Mouse (Mus musculus): ENCODE measurements around the gene Nup133. TPM values are rescaled to one million over a fixed set of nuclear protein-coding genes. Genes with fewer than 3 reads are reported as not detected.

Nup133 gene
- polyA plus RNA-seq, 1 experiment from 2014 or later, result 44.7 TPM

- Histone ChIP-seq H3K27me3 (ENCODE audit: insufficient read depth, poor library complexity, severe bottlenecking) (peaks cover 2% of the 10 kb centered on the region; the same call in 1 of the 2 replicates), H3K4me1 (replicated peaks) (peaks cover 20% of the 10 kb centered on the region), H3K27ac (no peak overlapping the region), H3K36me3 (peaks cover 6% of the 10 kb centered on the region; the same call in 1 of the 2 replicates), H3K9me3 (no peaks in the 10 kb centered on the region), H3K4me3 (no peak overlapping the region)
- WGBS, result 93% methylated on average over 9 of the region's 9 CpGs
- no peak for DNase-seq (ENCODE audit: low spot score)
These were observed 94.2 kb downstream of the Nup133 start for GRCm38 (mm10) chr8:123854733-123855475.

- peaks cover 16% of the 10 kb centered on the region for H3K4me1 ChIP-seq (replicated peaks)
- DNase-seq (ENCODE audit: low spot score), result no peak
- 90% methylated on average over 1 of the region's 1 CpGs for WGBS
- no peak overlapping the region for H3K27ac ChIP-seq
- peaks cover 6% of the 10 kb centered on the region; the same call in 1 of the 2 replicates for H3K36me3 ChIP-seq
- H3K4me3 ChIP-seq, result no peak overlapping the region
- no peaks in the 10 kb centered on the region for H3K9me3 ChIP-seq
- H3K27me3 ChIP-seq (ENCODE audit: insufficient read depth, poor library complexity, severe bottlenecking), result no peaks in the 10 kb centered on the region
These were observed 94.8 kb downstream of the Nup133 start for GRCm38 (mm10) chr8:123854252-123854651.

GRCm38 (mm10) chr8:123851590-123851989 is 97.5 kb downstream of the Nup133 start:
- H3K9me3 ChIP-seq, result no peaks in the 10 kb centered on the region
- DNase-seq (ENCODE audit: low spot score), result no peak
- H3K4me1 ChIP-seq (replicated peaks), result peaks cover 16% of the 10 kb centered on the region; the same call in 1 of the 2 replicates
- no peak overlapping the region for H3K27ac ChIP-seq
- H3K36me3 ChIP-seq, result peaks cover 6% of the 10 kb centered on the region; the same call in 1 of the 2 replicates
- H3K27me3 ChIP-seq (ENCODE audit: insufficient read depth, poor library complexity, severe bottlenecking), result no peaks in the 10 kb centered on the region
- H3K4me3 ChIP-seq, result no peak overlapping the region
- WGBS, result 75% methylated on average over 5 of the region's 5 CpGs

GRCm38 (mm10) chr8:123849352-123849751 is 99.7 kb downstream of the Nup133 start:
- Histone ChIP-seq H3K27me3 (ENCODE audit: insufficient read depth, poor library complexity, severe bottlenecking) (no peaks in the 10 kb centered on the region), H3K4me1 (replicated peaks) (peaks cover 18% of the 10 kb centered on the region; the same call in 1 of the 2 replicates), H3K36me3 (peaks cover 7% of the 10 kb centered on the region), H3K4me3 (no peak overlapping the region), H3K27ac (no peak overlapping the region), H3K9me3 (no peaks in the 10 kb centered on the region)
- no peak for DNase-seq (ENCODE audit: low spot score)
- 84% methylated on average over 4 of the region's 4 CpGs for WGBS

- H3K4me3 ChIP-seq, result no peak overlapping the region
- H3K9me3 ChIP-seq, result no peaks in the 10 kb centered on the region
- peaks cover 18% of the 10 kb centered on the region for H3K36me3 ChIP-seq
- WGBS, result 63% methylated on average over 3 of the region's 3 CpGs
- peaks cover 18% of the 10 kb centered on the region; the same call in 1 of the 2 replicates for H3K4me1 ChIP-seq (replicated peaks)
- no peak for DNase-seq (ENCODE audit: low spot score)
- H3K27me3 ChIP-seq (ENCODE audit: insufficient read depth, poor library complexity, severe bottlenecking), result no peaks in the 10 kb centered on the region
- H3K27ac ChIP-seq, result no peak overlapping the region
These were observed 101.5 kb downstream of the Nup133 start for GRCm38 (mm10) chr8:123847546-123847945.

Other genes starting within 250 kb of the Nup133 start
- gene Rab4a, start 143.3 kb downstream of the Nup133 start, polyA plus RNA-seq (2016; fragmentation: Nextera tagmentation; extraction: Ambion mirVana), result 66.4 and 76.6 TPM in 2 replicates
- 7.3 and 8.4 TPM in 2 replicates for gene Ccsap, start 89.1 kb downstream of the Nup133 start, polyA plus RNA-seq (2016; fragmentation: Nextera tagmentation; extraction: Ambion mirVana)
- gene Acta1, start 54.5 kb downstream of the Nup133 start, polyA plus RNA-seq (2016; fragmentation: Nextera tagmentation; extraction: Ambion mirVana), result 0.48 and 1.3 TPM in 2 replicates
- gene Abcb10, start 33.9 kb upstream of the Nup133 start, polyA plus RNA-seq (2016; fragmentation: Nextera tagmentation; extraction: Ambion mirVana), result 19.5 and 21.4 TPM in 2 replicates
- 37.8 and 40.2 TPM in 2 replicates for gene Taf5l, start 72.1 kb upstream of the Nup133 start, polyA plus RNA-seq (2016; fragmentation: Nextera tagmentation; extraction: Ambion mirVana)
- 6.8 and 7.1 TPM in 2 replicates for gene Urb2, start 72.2 kb upstream of the Nup133 start, polyA plus RNA-seq (2016; fragmentation: Nextera tagmentation; extraction: Ambion mirVana)

Measured in hindbrain, embryonic 10.5 days (tissue).